Mouse (Mus musculus) heart, embryonic 15.5 days (tissue): ENCODE measurements around the gene Lmna. TPM values are rescaled to one million over a fixed set of nuclear protein-coding genes. Genes with fewer than 3 reads are reported as not detected.

Source experiments
- ATAC-seq: fragments of 200-750 bp; cut with Nextera tagmentation; replicated peaks from 2 replicates; pipeline ENCODE4 v1.8.0; 2017; ENCODE audit warnings: low read depth, moderate TSS enrichment; ENCODE audit not compliant: insufficient number of reproducible peaks, insufficient read depth, low FRiP score
- H3K27ac ChIP-seq: fragments of 300-500 bp; sonication (generic); 2 replicates; pipeline ENCODE4 v1.5.1; 2015; ENCODE audit warnings: mild to moderate bottlenecking, inconsistent platforms
- H3K27me3 ChIP-seq: fragments of 300-500 bp; sonication (generic); 2 replicates; pipeline ENCODE4 v1.6.1; 2015; ENCODE audit warnings: inconsistent platforms
- H3K36me3 ChIP-seq: fragments of 300-500 bp; sonication (generic); 2 replicates; pipeline ENCODE4 v1.6.1; 2015; ENCODE audit warnings: mild to moderate bottlenecking, inconsistent platforms
- H3K4me1 ChIP-seq: fragments of 300-500 bp; sonication (generic); replicated peaks from 2 replicates; pipeline ENCODE4 v1.6.1; 2015; ENCODE audit warnings: inconsistent platforms
- H3K4me2 ChIP-seq: fragments of 300-500 bp; sonication (generic); 2 replicates; pipeline ENCODE4 v1.6.1; 2015; ENCODE audit warnings: inconsistent platforms, mild to moderate bottlenecking, moderate library complexity
- H3K4me3 ChIP-seq: fragments of 300-500 bp; sonication (generic); 2 replicates; pipeline ENCODE4 v1.5.1; 2015; ENCODE audit warnings: mild to moderate bottlenecking, inconsistent platforms
- H3K9ac ChIP-seq: fragments of 300-500 bp; sonication (generic); 2 replicates; pipeline ENCODE4 v1.6.1; 2015; ENCODE audit warnings: mild to moderate bottlenecking, inconsistent platforms
- H3K9me3 ChIP-seq: fragments of 300-500 bp; sonication (generic); replicated peaks from 2 replicates; pipeline ENCODE4 v1.6.1; 2016; ENCODE audit warnings: inconsistent platforms
- WGBS: fragments of 180-500 bp; shearing (Covaris S2); methylation state at CpG from one replicate; pipeline ENCODE4 v1.1.7; 2015; ENCODE audit warnings: mixed read lengths; 5-methylcytosine and 5-hydroxymethylcytosine counted together
- polyA plus RNA-seq: library from polyadenylated mRNA; unstranded; fragments of >200 nt; fragmentation: Nextera tagmentation; extraction: Ambion mirVana; gene quantifications from 2 replicates; pipeline ENCODE4 v1.2.1, GENCODE M21; 2015

The Lmna gene
- 110 and 131 TPM in 2 replicates for polyA plus RNA-seq

- Histone ChIP-seq H3K9ac (peak within 1 kb of the TSS; percentile 53), H3K4me3 (peak within 1 kb of the TSS; percentile 48), H3K36me3 (no peaks in the 10 kb centered on the region), H3K27ac (peak within 1 kb of the TSS; percentile 90), H3K4me2 (peak within 1 kb of the TSS; percentile 64), H3K27me3 (no peaks in the 10 kb centered on the region), H3K4me1 (peaks cover 50% of the 10 kb centered on the region), H3K9me3 (no peaks in the 10 kb centered on the region)
- under 1% methylated on average over 31 of the region's 31 CpGs for WGBS
- ATAC-seq = peak; percentile 96
Measured at GRCm38 (mm10) chr3:88509692-88510420, at the start of gene Lmna. Gene Lmna, minus strand, starts transcription at chr3:88509956.

- no peak overlapping the region for H3K9ac ChIP-seq
- no peak overlapping the region for H3K4me2 ChIP-seq
- no peak overlapping the region for H3K4me3 ChIP-seq
- no peak for ATAC-seq
- 95% methylated on average over 8 of the region's 8 CpGs for WGBS
- no peaks in the 10 kb centered on the region for H3K27me3 ChIP-seq
- H3K27ac ChIP-seq = no peak overlapping the region
- peaks cover 17% of the 10 kb centered on the region for H3K4me1 ChIP-seq
- peaks cover 61% of the 10 kb centered on the region for H3K36me3 ChIP-seq
- no peaks in the 10 kb centered on the region for H3K9me3 ChIP-seq
Measured at GRCm38 (mm10) chr3:88556616-88557015, 46.9 kb upstream of the Lmna start.

- WGBS = 98% methylated on average over 6 of the region's 6 CpGs
- H3K36me3 ChIP-seq = peaks cover 52% of the 10 kb centered on the region
- H3K9ac ChIP-seq = peak overlapping the region; percentile 34; the same call in 1 of the 2 replicates
- no peak overlapping the region for H3K4me3 ChIP-seq
- H3K9me3 ChIP-seq = no peaks in the 10 kb centered on the region
- no peak for ATAC-seq
- no peak overlapping the region for H3K27ac ChIP-seq
- no peaks in the 10 kb centered on the region for H3K27me3 ChIP-seq
- H3K4me2 ChIP-seq = no peak overlapping the region
- H3K4me1 ChIP-seq = peaks cover 23% of the 10 kb centered on the region
Measured at GRCm38 (mm10) chr3:88555731-88556130, 46.0 kb upstream of the Lmna start.

- peak overlapping the region; percentile 13; the same call in 1 of the 2 replicates for H3K4me2 ChIP-seq
- H3K27ac ChIP-seq = no peak overlapping the region
- no peaks in the 10 kb centered on the region for H3K9me3 ChIP-seq
- peaks cover 23% of the 10 kb centered on the region for H3K4me1 ChIP-seq
- peaks cover 46% of the 10 kb centered on the region for H3K36me3 ChIP-seq
- peak overlapping the region; percentile 23; the same call in 1 of the 2 replicates for H3K9ac ChIP-seq
- ATAC-seq = no peak
- H3K4me3 ChIP-seq = no peak overlapping the region
- 89% methylated on average over 5 of the region's 5 CpGs for WGBS
- H3K27me3 ChIP-seq = no peaks in the 10 kb centered on the region
Measured at GRCm38 (mm10) chr3:88555069-88555605, 45.4 kb upstream of the Lmna start.

- no peaks in the 10 kb centered on the region for H3K27me3 ChIP-seq
- WGBS = under 1% methylated on average over 41 of the region's 41 CpGs
- H3K4me1 ChIP-seq = peaks cover 23% of the 10 kb centered on the region
- peak overlapping the region; percentile 81 for H3K9ac ChIP-seq
- H3K4me3 ChIP-seq = peak overlapping the region; percentile 96
- H3K9me3 ChIP-seq = no peaks in the 10 kb centered on the region
- H3K36me3 ChIP-seq = peaks cover 35% of the 10 kb centered on the region
- H3K4me2 ChIP-seq = peak overlapping the region; percentile 88
- peak; percentile 44 for ATAC-seq
- peak overlapping the region; percentile 99 for H3K27ac ChIP-seq
Measured at GRCm38 (mm10) chr3:88553880-88554586, 44.3 kb upstream of the Lmna start.

- peak within 1 kb of the TSS; percentile 88 for H3K4me2 ChIP-seq
- WGBS = 0% methylated on average over 23 of the region's 37 CpGs
- H3K36me3 ChIP-seq = peaks cover 31% of the 10 kb centered on the region
- peak within 1 kb of the TSS; percentile 99 for H3K27ac ChIP-seq
- peaks cover 23% of the 10 kb centered on the region for H3K4me1 ChIP-seq
- ATAC-seq = peak; percentile 89
- H3K4me3 ChIP-seq = peak within 1 kb of the TSS; percentile 96
- no peaks in the 10 kb centered on the region for H3K9me3 ChIP-seq
- peak within 1 kb of the TSS; percentile 81 for H3K9ac ChIP-seq
- H3K27me3 ChIP-seq = no peaks in the 10 kb centered on the region
Measured at GRCm38 (mm10) chr3:88553525-88553879, 43.7 kb upstream of the Lmna start, which contains the start of gene Ubqln4. Gene Ubqln4, plus strand, starts transcription at chr3:88553758.

GRCm38 (mm10) chr3:88552676-88553524, 43.1 kb upstream of the Lmna start, which contains the start of gene Lamtor2:
Gene Lamtor2, minus strand, starts transcription at chr3:88553074.
- under 1% methylated on average over 48 of the region's 48 CpGs for WGBS
- Histone ChIP-seq H3K9ac (peak within 1 kb of the TSS; percentile 81), H3K27ac (peak within 1 kb of the TSS; percentile 99), H3K4me1 (peaks cover 23% of the 10 kb centered on the region), H3K36me3 (peaks cover 25% of the 10 kb centered on the region), H3K4me3 (peak within 1 kb of the TSS; percentile 96), H3K9me3 (no peaks in the 10 kb centered on the region), H3K27me3 (no peaks in the 10 kb centered on the region), H3K4me2 (peak within 1 kb of the TSS; percentile 88)
- ATAC-seq = peak; percentile 87

- no peak for ATAC-seq
- WGBS = 16% methylated on average over 16 of the region's 16 CpGs
Measured at GRCm38 (mm10) chr3:88552082-88552645, 42.4 kb upstream of the Lmna start.

GRCm38 (mm10) chr3:88551586-88551985, 41.8 kb upstream of the Lmna start:
- Histone ChIP-seq H3K9ac (no peak overlapping the region), H3K27ac (no peak overlapping the region), H3K4me2 (peak overlapping the region; percentile 88), H3K4me1 (peaks cover 23% of the 10 kb centered on the region), H3K9me3 (no peaks in the 10 kb centered on the region), H3K36me3 (peaks cover 13% of the 10 kb centered on the region), H3K4me3 (no peak overlapping the region; the same call in 1 of the 2 replicates), H3K27me3 (no peaks in the 10 kb centered on the region)
- 79% methylated on average over 4 of the region's 4 CpGs for WGBS
- no peak for ATAC-seq

More at GRCm38 (mm10) chr3:88552082-88552645, 42.4 kb upstream of the Lmna start:
- Histone ChIP-seq H3K4me2 (peak overlapping the region; percentile 88), H3K4me3 (peak overlapping the region; percentile 96), H3K27ac (peak overlapping the region; percentile 99), H3K4me1 (peaks cover 23% of the 10 kb centered on the region), H3K36me3 (peaks cover 19% of the 10 kb centered on the region), H3K9me3 (no peaks in the 10 kb centered on the region), H3K27me3 (no peaks in the 10 kb centered on the region), H3K9ac (peak overlapping the region; percentile 81)

GRCm38 (mm10) chr3:88548180-88548917, 38.6 kb upstream of the Lmna start, which contains the start of gene Rab25:
Gene Rab25, minus strand, starts transcription at chr3:88548300.
- no peak within 1 kb of the TSS for H3K4me2 ChIP-seq
- no peaks in the 10 kb centered on the region for H3K36me3 ChIP-seq
- H3K27ac ChIP-seq = no peak within 1 kb of the TSS
- H3K27me3 ChIP-seq = no peaks in the 10 kb centered on the region
- 60% methylated on average over 18 of the region's 18 CpGs for WGBS
- H3K9ac ChIP-seq = no peak within 1 kb of the TSS
- peaks cover 13% of the 10 kb centered on the region for H3K4me1 ChIP-seq
- ATAC-seq = no peak
- H3K4me3 ChIP-seq = no peak within 1 kb of the TSS
- H3K9me3 ChIP-seq = no peaks in the 10 kb centered on the region
